Mouse (Mus musculus): ENCODE results near the gene Gm17332. TPM values are rescaled to one million over a fixed set of nuclear protein-coding genes. Genes with fewer than 3 reads are reported as not detected.

The Gm17332 gene
- total RNA-seq (2023) = not detected

DNA sequence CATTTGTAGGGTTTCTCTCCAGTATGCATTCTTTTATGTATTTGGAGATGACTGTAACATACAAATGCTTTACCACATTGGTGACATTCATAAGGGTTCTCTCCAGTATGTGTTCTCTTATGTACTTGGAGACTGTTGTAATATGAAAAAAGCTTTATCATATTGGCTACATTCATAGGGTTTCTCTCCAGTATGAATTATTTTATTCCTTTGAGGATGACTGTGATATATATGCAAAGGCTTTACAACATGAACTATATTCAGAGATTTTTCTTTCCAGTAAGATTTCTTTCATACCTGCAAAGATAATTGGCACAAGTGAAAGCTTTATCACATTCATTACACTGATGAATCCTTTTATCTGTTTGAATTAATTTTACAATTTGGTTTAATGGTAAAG lies at the start of gene Gm17332:
Gene Gm17332, minus strand, starts transcription at position 101 of the 400 bp plus-strand sequence.

Other genes starting within 250 kb of the Gm17332 start
- gene Erlec1, start 228.1 kb downstream of the Gm17332 start, total RNA-seq (2023) = 10 to 100 TPM; 19.3 to 20.1 TPM
- 1 to 10 TPM; 3.1 to 4.0 TPM for gene Chac2, start 196.1 kb downstream of the Gm17332 start, total RNA-seq (2023)
- gene Stc2, start 187.6 kb upstream of the Gm17332 start, total RNA-seq (2023) = under 1 TPM in 1 of 2 experiments, not detected in 1; 0.09 TPM